Mouse (Mus musculus) adrenal gland, adult 18-20 months (tissue): Measurements from ENCODE around the gene Olfr574. TPM values are rescaled to one million over a fixed set of nuclear protein-coding genes. Genes with fewer than 3 reads are reported as not detected.

Experiments used
- DNase-seq, 2 experiments: peaks; one replicate each; pipeline ENCODE4 v3.0.0; 2021 to 2022; ENCODE audit warnings: low spot score in 2 of 2
- long read RNA-seq, 2 experiments: library from polyadenylated mRNA; stranded (forward); transcript quantifications; one replicate each; pipeline ENCODE4 v2.0.0; 2021
- total RNA-seq, 2 experiments: library from RNA; stranded (reverse); gene quantifications; 1 replicate in 1 of 2; 2 replicates in 1 of 2; pipeline ENCODE4 v1.2.3; 2021

Olfr574 gene
- total RNA-seq, result under 1 TPM in 1 of 2 experiments, not detected in 1; 0.38 TPM
- long read RNA-seq, experiment 1, result 0 reads
- long read RNA-seq, experiment 2, result 0 reads

DNA sequence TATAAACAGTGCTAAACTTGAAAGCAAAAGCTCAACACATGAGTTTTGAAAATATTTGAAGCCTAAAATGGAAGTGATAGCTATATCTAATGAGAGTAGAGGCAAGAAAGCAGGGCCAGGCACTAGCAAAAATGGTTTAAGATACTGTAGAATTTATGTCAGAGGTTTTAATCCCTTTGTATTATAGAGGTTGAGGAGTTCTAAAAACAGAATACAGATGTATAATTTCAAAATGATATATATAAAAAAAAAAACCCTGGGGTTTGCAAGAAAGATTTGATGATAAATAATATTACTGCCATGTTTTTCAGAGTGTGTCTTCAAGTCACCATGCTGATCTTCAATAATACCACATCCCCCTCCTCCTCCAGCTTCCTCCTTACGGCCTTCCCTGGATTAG lies at the start of gene Olfr574:
TSS of gene Olfr574 (plus strand) at position 301 of the 400 bp plus-strand sequence.
- DNase-seq, result no peak

DNA sequence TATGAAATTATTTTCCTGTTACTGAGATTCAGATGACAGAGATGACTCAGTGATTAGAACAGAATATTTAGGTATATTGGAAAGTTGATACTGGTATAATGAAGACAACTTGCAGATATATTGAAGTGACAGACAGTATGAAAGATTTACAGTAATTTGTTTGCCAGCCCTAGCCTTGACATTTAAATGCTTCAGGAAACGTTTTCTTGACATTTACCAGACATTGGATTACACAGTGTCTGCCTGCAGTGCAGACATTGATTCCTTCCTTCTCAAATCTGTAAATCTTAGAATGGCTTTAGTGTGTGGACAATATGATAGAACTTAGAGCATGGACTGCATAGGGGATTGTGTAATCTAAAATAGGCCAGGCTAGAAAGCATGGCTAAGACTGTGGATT lies 33.0 kb upstream of the Olfr574 start:
- no peak for DNase-seq

DNA sequence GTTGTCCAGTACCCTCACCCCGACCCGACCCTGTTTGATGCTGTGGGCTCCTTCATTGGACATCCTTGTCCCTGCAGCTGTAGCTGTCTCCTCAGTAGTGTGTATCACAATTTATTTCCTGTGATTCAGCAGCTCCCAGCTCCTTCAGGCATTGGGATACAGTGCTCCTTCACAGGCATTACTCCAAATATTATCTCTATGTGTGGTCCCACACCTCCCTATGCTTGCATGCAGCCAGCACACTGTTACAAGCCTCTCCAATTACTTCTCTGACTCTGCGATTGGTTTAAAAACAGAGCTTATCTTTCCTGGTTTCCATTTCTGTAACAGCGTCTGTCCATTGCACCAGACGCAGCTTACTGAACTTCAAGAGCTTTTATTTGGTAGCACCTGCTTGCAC lies 31.9 kb upstream of the Olfr574 start:
- DNase-seq, result no peak

DNA sequence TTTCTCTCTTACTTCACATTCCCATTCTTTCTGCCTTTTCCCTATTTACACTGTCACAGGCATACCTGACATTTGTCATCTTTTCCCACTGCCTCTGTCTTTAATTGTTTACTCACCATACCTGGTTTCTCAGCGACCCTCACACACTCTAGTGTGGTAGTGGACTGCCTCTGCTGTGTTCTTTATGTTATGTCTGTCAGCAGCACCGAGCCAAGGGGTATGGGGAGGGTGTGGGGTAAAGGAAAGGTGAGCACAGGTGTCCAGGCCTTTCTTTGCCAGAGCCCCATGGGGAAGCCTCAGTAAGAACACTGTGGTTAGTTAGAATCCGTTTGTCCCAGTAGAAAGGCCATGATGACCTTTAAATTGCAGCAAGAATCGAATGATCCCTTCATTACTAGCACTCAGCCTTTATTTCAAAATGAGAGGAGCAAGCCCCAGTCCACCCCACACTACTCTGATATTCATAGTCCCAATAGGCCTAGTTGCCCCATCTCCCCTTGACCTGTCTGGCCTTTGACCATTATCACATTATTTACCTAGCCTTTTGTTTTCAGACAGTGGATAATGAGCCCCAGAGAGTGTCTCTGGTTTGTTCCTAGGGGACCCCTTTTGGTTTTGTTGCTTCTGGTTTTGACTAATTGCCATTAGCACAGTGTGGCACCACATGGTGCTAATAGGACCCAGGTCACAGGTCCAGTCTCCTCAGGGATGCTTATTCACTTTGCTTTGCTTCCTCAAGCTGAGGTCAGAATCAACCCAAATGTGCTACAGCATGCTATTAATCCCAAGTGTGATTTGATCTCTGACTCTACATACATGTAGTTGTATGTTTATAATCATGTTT lies 31.0 kb upstream of the Olfr574 start, which contains the start of gene Olfr571:
TSS of gene Olfr571 (minus strand) at position 505 of the 844 bp plus-strand sequence.
- no peak for DNase-seq

DNA sequence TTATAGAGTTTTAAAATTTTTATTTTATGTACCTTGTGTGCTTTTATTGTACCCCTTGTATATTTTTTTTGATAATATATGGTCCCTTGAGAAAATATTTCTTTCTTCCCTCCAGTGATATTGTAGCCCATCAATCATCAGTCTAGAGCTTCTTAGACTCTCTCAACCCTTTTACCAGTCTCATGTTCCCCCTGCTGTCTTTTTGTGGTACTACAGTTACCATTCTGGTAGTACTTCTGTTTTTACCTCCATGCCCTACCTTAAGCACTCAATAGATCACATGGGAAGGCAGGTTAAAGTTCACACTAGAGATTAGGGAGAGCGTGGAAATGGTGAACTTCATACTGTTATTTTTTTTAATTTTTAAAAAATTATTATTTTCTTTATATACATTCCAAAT lies 28.6 kb upstream of the Olfr574 start:
- no peak for DNase-seq

DNA sequence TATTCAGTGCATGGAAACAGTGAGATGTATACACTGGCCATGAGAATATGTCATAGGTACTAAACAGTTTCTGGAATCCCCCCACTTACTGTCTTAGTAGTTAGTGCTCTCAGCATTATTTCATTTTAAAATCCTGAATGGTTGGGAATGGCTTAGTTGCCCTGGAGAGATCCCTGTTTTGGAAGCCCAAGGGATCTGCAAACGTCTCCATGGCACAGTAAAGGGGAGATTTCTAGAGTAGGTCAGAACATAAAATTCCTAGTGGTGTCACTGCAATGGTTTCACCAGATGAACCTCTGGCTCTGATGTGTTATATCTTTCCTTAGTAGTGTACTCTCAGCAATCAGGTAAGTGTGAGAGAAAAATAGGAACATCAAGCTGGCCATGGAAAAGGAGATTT lies 24.2 kb upstream of the Olfr574 start, which contains the start of gene Olfr572:
TSS of gene Olfr572 (plus strand) at position 301 of the 400 bp plus-strand sequence.
- no peak for DNase-seq

DNA sequence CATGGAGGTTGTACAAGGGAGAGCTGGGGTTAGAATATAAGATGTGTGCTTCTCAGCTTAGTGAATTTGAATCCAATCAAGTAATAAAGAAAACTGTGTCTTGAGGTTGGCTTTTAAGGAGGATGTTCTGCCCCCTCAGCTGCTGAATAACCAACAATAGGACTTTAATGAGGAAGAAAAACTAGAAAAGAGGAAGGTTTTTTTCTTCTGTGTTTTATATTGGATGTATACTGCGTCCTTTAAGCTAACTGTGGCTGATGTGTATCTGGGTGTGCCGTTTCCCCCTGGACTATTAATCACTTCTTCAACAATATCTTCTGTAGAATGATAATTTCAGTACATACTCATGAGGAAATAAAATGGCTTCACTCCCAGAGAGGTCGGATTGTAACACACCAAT lies 21.2 kb upstream of the Olfr574 start:
- DNase-seq, result no peak

DNA sequence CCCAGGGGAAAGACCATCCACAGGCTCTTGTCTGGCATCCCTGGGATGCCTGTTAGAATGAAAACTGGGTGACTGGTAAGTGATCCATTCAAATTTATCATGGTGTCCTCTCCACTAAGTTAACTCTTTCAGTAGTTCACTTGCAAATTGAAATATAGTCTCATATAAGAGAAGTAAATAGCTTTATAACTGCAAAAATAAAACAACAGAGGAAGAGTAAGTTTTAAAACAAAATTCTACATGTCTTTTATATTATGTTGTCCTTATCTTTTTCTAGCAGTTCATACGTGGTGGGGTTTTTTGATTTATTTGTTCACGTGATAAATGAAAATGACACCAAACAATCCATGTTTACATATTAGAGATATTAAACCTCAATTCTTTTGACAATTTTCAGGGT lies 5.8 kb upstream of the Olfr574 start, which contains the start of gene Olfr573-ps1:
TSS of gene Olfr573-ps1 (minus strand) at position 101 of the 400 bp plus-strand sequence.
- DNase-seq, result no peak

DNA sequence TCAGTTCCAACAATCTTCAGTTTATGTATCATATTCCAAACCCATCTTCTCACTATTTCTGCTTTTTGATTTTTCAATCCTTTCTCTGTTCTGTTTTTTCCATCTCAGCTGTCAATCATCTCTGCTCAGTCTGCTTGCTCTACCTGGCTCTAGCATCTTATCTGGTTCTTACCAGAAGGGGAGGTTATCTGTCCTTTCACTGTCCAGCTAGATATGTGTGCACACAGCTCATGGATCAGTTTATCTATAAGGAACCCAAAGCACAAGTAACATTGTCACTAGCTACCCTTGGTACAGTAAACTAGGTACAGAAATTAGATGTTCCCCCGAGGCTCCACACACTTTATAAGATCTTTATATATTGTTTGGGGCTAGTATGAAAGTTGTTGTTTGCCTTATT lies 4.8 kb upstream of the Olfr574 start:
- no peak for DNase-seq

DNA sequence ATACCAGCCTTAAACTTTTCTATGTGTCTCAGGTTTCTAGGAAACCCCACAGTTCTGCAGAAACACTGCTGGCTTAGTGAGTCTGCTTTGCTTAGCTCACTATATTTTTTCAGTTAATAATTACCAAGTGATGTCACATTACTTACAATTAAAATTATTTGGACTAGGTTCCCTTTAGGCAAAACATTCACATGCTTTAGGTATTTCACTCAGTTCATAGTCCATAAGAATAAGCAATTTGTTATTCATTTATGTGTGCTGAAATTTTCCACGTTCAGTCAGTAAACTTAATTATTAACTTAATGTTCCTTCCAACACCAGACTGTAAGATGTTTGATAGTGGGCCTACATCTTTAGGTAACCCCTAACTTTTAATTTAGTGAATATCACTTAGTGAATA lies 2.5 kb downstream of the Olfr574 start:
- no peak for DNase-seq

DNA sequence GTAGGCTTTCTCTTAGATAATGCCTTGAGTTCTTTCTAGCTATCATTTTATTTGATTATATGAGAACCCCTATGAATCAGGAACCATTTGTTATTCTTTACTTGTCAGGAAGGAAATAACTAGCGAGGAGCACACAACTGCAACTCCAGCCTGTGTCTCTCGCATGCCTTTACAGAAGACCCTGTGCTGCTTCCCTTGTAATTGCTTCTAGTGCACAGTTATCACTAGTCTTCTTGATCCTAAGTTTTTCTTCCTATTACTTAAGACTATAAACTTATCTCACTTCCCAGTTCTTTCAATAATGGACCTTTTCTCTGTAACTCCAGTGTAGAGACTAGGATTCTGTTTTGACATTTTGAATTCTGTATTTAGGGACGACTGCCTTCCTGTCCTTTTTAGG lies 9.9 kb downstream of the Olfr574 start:
- no peak for DNase-seq

DNA sequence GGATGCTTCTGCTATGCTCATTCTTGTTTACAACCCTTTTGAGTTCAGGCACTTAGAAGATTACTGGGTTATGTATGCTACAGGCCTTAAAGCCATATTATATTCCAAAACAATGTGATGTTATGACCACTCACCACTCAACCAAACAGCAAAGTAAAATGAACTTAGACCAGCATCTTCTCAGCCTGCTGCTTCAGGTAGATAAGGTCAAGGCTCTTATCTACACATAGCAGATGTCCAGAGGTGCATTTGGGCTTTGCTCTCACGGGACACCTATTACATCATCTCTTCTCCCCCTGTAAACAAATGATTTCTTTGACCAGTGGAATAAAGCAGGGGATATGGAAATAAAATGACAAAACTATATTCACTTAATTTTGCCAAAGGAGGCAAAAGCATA lies 10.3 kb downstream of the Olfr574 start, which contains the start of gene Olfr575:
TSS of gene Olfr575 (minus strand) at position 183 of the 400 bp plus-strand sequence.
- no peak for DNase-seq

DNA sequence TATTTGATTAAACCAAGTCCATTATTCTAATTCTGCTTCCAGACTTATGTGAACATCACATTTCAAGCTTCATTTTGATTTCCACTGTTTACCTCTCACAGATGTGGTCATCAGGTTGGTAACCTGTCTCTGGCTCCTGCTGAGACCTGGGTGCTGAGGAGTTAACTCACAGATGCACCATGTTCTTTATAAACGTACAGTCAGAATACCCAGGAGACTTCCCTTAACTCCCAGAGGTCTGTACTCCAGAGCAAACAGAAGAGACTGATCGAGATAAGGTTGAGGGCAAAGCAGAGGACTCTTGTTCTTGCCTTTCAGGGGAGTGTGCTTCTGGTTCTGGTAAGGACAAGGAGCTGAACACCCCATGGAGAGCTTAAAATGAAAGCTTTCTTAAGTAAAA lies 14.1 kb downstream of the Olfr574 start, which contains the start of gene Olfr576:
TSS of gene Olfr576 (plus strand) at position 301 of the 400 bp plus-strand sequence.
- no peak for DNase-seq

DNA sequence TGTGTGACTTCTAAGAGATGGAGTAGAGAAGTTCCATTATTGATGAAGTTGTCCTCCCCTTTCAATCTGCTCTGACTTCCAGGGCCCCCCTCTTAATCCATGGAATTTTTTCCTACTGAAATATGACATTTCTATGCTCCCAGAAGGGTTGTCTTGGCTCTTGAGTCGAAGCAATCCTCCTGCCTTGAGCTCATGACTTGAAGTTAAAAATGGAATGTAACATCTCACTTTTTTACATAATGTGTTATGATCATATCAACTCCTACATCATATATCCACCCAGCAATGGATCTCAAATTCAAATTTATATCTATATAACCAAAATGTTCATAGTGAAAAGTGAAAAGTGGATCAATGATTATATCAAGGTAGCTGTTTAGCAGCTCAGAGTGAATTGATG lies 26.1 kb downstream of the Olfr574 start:
- no peak for DNase-seq

DNA sequence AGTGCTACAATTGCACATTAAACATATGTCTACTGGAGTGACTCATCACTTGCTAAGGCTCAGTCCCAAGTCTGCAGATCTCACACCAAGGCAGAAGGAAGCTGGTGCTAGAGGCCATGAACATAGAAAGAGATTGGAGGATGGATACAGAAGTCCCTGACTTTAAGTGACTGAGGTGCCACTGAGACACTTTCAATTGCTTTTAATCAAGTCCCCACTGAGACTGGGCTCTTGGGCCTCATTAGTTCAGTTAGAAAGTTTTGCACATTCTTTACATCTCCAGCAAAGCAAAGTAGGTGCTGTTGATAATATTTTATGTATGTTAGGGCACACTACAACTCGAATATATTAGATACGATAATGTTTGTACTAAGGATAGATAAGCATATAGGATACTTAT lies 27.6 kb downstream of the Olfr574 start, which contains the start of gene Olfr577:
TSS of gene Olfr577 (minus strand) at position 101 of the 400 bp plus-strand sequence.
- no peak for DNase-seq

DNA sequence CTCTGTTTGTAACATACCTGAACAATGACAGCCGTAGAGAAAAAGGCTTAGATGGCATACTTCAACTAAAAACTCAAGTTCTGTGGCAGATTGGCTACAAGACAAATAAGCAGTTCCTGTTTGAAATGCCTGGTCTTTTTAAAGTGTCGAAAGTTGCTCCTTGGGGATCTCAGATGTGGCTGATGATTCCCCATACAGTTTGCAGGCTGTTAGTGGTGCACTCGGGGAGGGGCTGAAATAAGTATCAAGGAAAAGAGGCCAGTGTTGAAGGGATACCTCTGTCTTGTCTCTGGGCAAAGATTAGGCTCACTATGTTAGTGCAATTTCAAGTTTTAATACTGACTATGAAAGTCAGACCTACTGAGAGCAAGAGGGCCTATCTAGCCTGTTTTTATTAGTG lies 41.0 kb downstream of the Olfr574 start, which contains the start of gene Olfr578:
TSS of gene Olfr578 (minus strand) at position 101 of the 400 bp plus-strand sequence.
- no peak for DNase-seq

Other genes with a start within 250 kb of the Olfr574 start
- under 1 TPM; 0.36 to 0.45 TPM for gene Olfr558, start 246.3 kb upstream of the Olfr574 start, total RNA-seq
- gene Olfr33, start 229.4 kb upstream of the Olfr574 start, total RNA-seq, result not detected
- not detected for gene Olfr559, start 221.0 kb upstream of the Olfr574 start, total RNA-seq
- gene Olfr560, start 189.1 kb upstream of the Olfr574 start, total RNA-seq, result not detected
- under 1 TPM in 1 of 2 experiments, not detected in 1; 0.22 TPM for gene Olfr78, start 189.0 kb upstream of the Olfr574 start, total RNA-seq
- not detected for gene Olfr561, start 177.2 kb upstream of the Olfr574 start, total RNA-seq
- gene Olfr564, start 145.0 kb upstream of the Olfr574 start, total RNA-seq, result not detected
- not detected for gene Olfr566, start 89.7 kb upstream of the Olfr574 start, total RNA-seq
- gene Olfr568, start 71.3 kb upstream of the Olfr574 start, total RNA-seq, result not detected
- not detected for gene Olfr569, start 57.6 kb upstream of the Olfr574 start, total RNA-seq
- not detected for gene Olfr570, start 53.9 kb upstream of the Olfr574 start, total RNA-seq
- not detected for gene Olfr571, start 30.9 kb upstream of the Olfr574 start, total RNA-seq
- gene Olfr572, start 24.1 kb upstream of the Olfr574 start, total RNA-seq, result not detected
- not detected for gene Olfr573-ps1, start 5.9 kb upstream of the Olfr574 start, total RNA-seq
- gene Olfr575, start 10.3 kb downstream of the Olfr574 start, total RNA-seq, result not detected
- not detected for gene Olfr576, start 14.2 kb downstream of the Olfr574 start, total RNA-seq
- not detected for gene Olfr577, start 27.5 kb downstream of the Olfr574 start, total RNA-seq
- not detected for gene Olfr578, start 40.9 kb downstream of the Olfr574 start, total RNA-seq
- gene Olfr582, start 89.6 kb downstream of the Olfr574 start, total RNA-seq, result not detected
- not detected for gene Olfr583, start 102.8 kb downstream of the Olfr574 start, total RNA-seq
- not detected for gene Olfr584, start 133.4 kb downstream of the Olfr574 start, total RNA-seq
- not detected for gene Olfr585, start 149.3 kb downstream of the Olfr574 start, total RNA-seq
- gene Olfr586, start 177.2 kb downstream of the Olfr574 start, total RNA-seq, result not detected
- gene Olfr588-ps1, start 192.4 kb downstream of the Olfr574 start, total RNA-seq, result not detected
- not detected for gene Olfr589, start 207.9 kb downstream of the Olfr574 start, total RNA-seq
- gene Olfr591, start 229.9 kb downstream of the Olfr574 start, total RNA-seq, result not detected
- gene Olfr592, start 236.3 kb downstream of the Olfr574 start, total RNA-seq, result not detected